8 mouse cellular contexts compared by ENCODE assay signal in the genomic region with DNA sequence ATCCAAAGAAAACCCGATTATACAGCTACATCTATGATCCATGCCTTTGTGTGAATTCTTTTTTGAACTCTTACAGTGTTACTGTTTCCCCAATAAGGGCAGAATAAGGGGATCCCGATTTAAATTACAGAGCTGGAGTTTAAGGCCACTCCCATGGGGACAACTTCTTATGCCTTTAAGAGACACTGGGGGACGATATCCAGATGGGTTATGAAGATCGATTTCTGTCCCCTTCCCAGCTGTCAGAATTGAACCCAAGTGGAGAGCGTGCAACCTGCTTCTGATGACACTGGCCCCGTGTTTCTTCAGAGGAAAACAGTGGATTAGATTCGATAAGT. TPM values are rescaled to one million over a fixed set of nuclear protein-coding genes. Genes with fewer than 3 reads are reported as not detected.
DNase-seq lines count a peak whose midpoint lies in the region; ATAC-seq and TF ChIP-seq lines count a peak whose summit lies in the region.

No protein-coding gene starts in this region.

- H3K27ac ChIP-seq in heart, embryonic 13.5 days (replicated peaks) = 0 out of 2 replicates have a peak overlapping the region, but pooled peaks have one; percentile 24
- peak overlapping the region; percentile 69 for H3K27ac ChIP-seq in MEL (ENCODE audit: control insufficient read depth, low read depth, low read length)
- H3K27ac ChIP-seq in hindbrain, embryonic 11.5 days (ENCODE audit: low read depth, low read length) = 0 out of 2 replicates have a peak overlapping the region, but pooled peaks have one; percentile 33

- no peaks in the 10 kb centered on the region for H3K27me3 ChIP-seq in heart, embryonic 13.5 days (replicated peaks)
- no peaks in the 10 kb centered on the region for H3K27me3 ChIP-seq in MEL (ENCODE audit: control insufficient read depth in 1 of 2, insufficient read depth in 2 of 2, low read length in 2 of 2)
- no peaks in the 10 kb centered on the region for H3K27me3 ChIP-seq in hindbrain, embryonic 11.5 days (ENCODE audit: control insufficient read depth, insufficient read depth, low read length)

- no peaks in the 10 kb centered on the region; the same call in 1 of the 2 replicates for H3K79me2 ChIP-seq in MEL (ENCODE audit: control insufficient read depth, insufficient read depth, low read length, poor library complexity)

- H3K9me3 ChIP-seq in heart, embryonic 13.5 days = no peaks in the 10 kb centered on the region
- H3K9me3 ChIP-seq in MEL (replicated peaks; ENCODE audit: insufficient read depth, low read length) = no peaks in the 10 kb centered on the region
- H3K9me3 ChIP-seq in hindbrain, embryonic 11.5 days (ENCODE audit: control insufficient read depth, low read length) = no peaks in the 10 kb centered on the region

- no peak for ATAC-seq in heart, embryonic 13.5 days (ENCODE audit: extremely low read depth, insufficient number of reproducible peaks, low FRiP score, low TSS enrichment)
- peak; percentile 72 for ATAC-seq in hindbrain, embryonic 11.5 days (ENCODE audit: low FRiP score)
- ATAC-seq in megakaryocyte-erythroid progenitor cell, adult 5-6 weeks (replicated peaks; ENCODE audit: low FRiP score, low TSS enrichment, poor library complexity, severe bottlenecking) = peak; percentile 43

- WGBS in heart, embryonic 13.5 days = 18% methylated on average over 7 of the region's 7 CpGs
- WGBS in hindbrain, embryonic 11.5 days = 22% methylated on average over 7 of the region's 7 CpGs

- H3K4me1 ChIP-seq in heart, embryonic 13.5 days = peaks cover 5% of the 10 kb centered on the region; the same call in 1 of the 2 replicates
- peaks cover 3 to 31% of the 10 kb centered on the region in 2 experiments; a peak in 3 of 4 replicates for H3K4me1 ChIP-seq in MEL (ENCODE audit: control insufficient read depth in 1 of 2, insufficient read depth in 2 of 2, low read length in 2 of 2)
- no peaks in the 10 kb centered on the region for H3K4me1 ChIP-seq in hindbrain, embryonic 11.5 days (replicated peaks; ENCODE audit: control insufficient read depth, insufficient read depth, low read length)

- TF ChIP-seq CTCF in MEL (IDR thresholded peaks at IDR 0.05 in 2 of 3, conservative IDR thresholded peaks at IDR 0.05 in 1 of 3; ENCODE audit: control insufficient read depth in 1 of 3, insufficient read depth in 1 of 3, low read depth in 2 of 3, low read length in 3 of 3, poor library complexity in 1 of 3, severe bottlenecking in 1 of 3) = no peak

- TF ChIP-seq EP300 in MEL (IDR thresholded peaks at IDR 0.05; ENCODE audit: low read depth in 1 of 2, low read length in 2 of 2) = no peak

- peak overlapping the region; percentile 72 for H3K4me2 ChIP-seq in heart, embryonic 13.5 days
- H3K4me2 ChIP-seq in hindbrain, embryonic 11.5 days (replicated peaks; ENCODE audit: low read depth, low read length) = 0 out of 2 replicates have a peak overlapping the region, but pooled peaks have one; percentile 27

- no peaks in the 10 kb centered on the region for H3K36me3 ChIP-seq in heart, embryonic 13.5 days
- H3K36me3 ChIP-seq in MEL (ENCODE audit: control insufficient read depth in 1 of 2, insufficient read depth in 2 of 2, low read length in 2 of 2) = peaks cover 0 to 25% of the 10 kb centered on the region in 2 experiments; a peak in 2 of 4 replicates
- H3K36me3 ChIP-seq in hindbrain, embryonic 11.5 days (ENCODE audit: control insufficient read depth, insufficient read depth, low read length) = no peaks in the 10 kb centered on the region

- no peak for TF ChIP-seq RAD21 in MEL (IDR thresholded peaks at IDR 0.05; ENCODE audit: low read depth, low read length)

- no peak for TF ChIP-seq POLR2A in MEL (IDR thresholded peaks at IDR 0.05; ENCODE audit: control insufficient read depth in 1 of 2, insufficient read depth in 1 of 2, low read depth in 1 of 2, low read length in 2 of 2, poor library complexity in 1 of 2)

- intact Hi-C loops in heart, postnatal 36 days (cut with DNase I) = no loop called here
- intact Hi-C loops in left cerebral cortex, postnatal 14 days (cut with DNase I) = no loop called here

- no peak for DNase-seq in heart, postnatal 36 days
- no peak for DNase-seq in MEL (ENCODE audit: low read depth, low spot score)
- no peak for DNase-seq in hindbrain, embryonic 11.5 days (ENCODE audit: low spot score)
- DNase-seq in left cerebral cortex, postnatal 14 days (ENCODE audit: low spot score in 2 of 2) = no peak
- DNase-seq in urinary bladder, adult 2 months (ENCODE audit: low spot score) = no peak
- DNase-seq in layer of hippocampus, adult 9-10 months (ENCODE audit: low spot score) = no peak

- H3K9ac ChIP-seq in heart, embryonic 13.5 days = peak overlapping the region; percentile 78
- peak overlapping the region; percentile 66 for H3K9ac ChIP-seq in MEL (ENCODE audit: control insufficient read depth, low read depth, low read length, poor library complexity, severe bottlenecking)
- H3K9ac ChIP-seq in hindbrain, embryonic 11.5 days (ENCODE audit: low read depth, low read length) = 0 out of 2 replicates have a peak overlapping the region, but pooled peaks have one; percentile 20

- H3K4me3 ChIP-seq in heart, embryonic 13.5 days = peak overlapping the region; percentile 70
- peak overlapping the region; percentile 64 to 71 for H3K4me3 ChIP-seq in MEL (ENCODE audit: control insufficient read depth in 1 of 2, insufficient read depth in 1 of 2, low read depth in 2 of 2, low read length in 2 of 2)
- H3K4me3 ChIP-seq in hindbrain, embryonic 11.5 days (ENCODE audit: low read depth, low read length) = peak overlapping the region; percentile 56

TF ChIP-seq in MEL, 35 proteins besides CTCF, POLR2A, EP300 and RAD21 (continues in another document):
- TF ChIP-seq CHD2 (IDR thresholded peaks at IDR 0.05; ENCODE audit: low read length) = no peak
- no peak for TF ChIP-seq TAL1 (IDR thresholded peaks at IDR 0.05; ENCODE audit: low read length)
- no peak for TF ChIP-seq KAT2A (conservative IDR thresholded peaks at IDR 0.05; ENCODE audit: low read depth, low read length)
- TF ChIP-seq MXI1 (IDR thresholded peaks at IDR 0.05; ENCODE audit: low read depth, low read length) = no peak
- no peak for TF ChIP-seq NELFE (IDR thresholded peaks at IDR 0.05; ENCODE audit: low read depth, low read length)
- no peak for TF ChIP-seq ZC3H11A (IDR thresholded peaks at IDR 0.05; ENCODE audit: low read depth, low read length)
- TF ChIP-seq HCFC1 (IDR thresholded peaks at IDR 0.05; ENCODE audit: low read depth, low read length) = no peak
- TF ChIP-seq SIN3A (IDR thresholded peaks at IDR 0.05; ENCODE audit: low read length) = no peak; the same call in 1 of the 2 replicates
- TF ChIP-seq SMC3 (IDR thresholded peaks at IDR 0.05; ENCODE audit: low read depth, low read length) = no peak
- no peak for TF ChIP-seq GATA1 (IDR thresholded peaks at IDR 0.05; ENCODE audit: low read depth, low read length)
- no peak for TF ChIP-seq POLR2AphosphoS2 (IDR thresholded peaks at IDR 0.05; ENCODE audit: low read length)
- no peak for TF ChIP-seq MAZ (IDR thresholded peaks at IDR 0.05; ENCODE audit: low read depth, low read length)
- TF ChIP-seq UBTF (IDR thresholded peaks at IDR 0.05; ENCODE audit: borderline replicate concordance, insufficient read depth, low read depth, low read length) = no peak
- no peak for TF ChIP-seq NRF1 (IDR thresholded peaks at IDR 0.05; ENCODE audit: insufficient read depth, low read depth, low read length, poor library complexity, severe bottlenecking)
- TF ChIP-seq ETS1 (IDR thresholded peaks at IDR 0.05; ENCODE audit: low read depth, low read length) = no peak
- no peak for TF ChIP-seq JUND (IDR thresholded peaks at IDR 0.05; ENCODE audit: low read depth, low read length)
- no peak for TF ChIP-seq MEF2A (IDR thresholded peaks at IDR 0.05; ENCODE audit: extremely low read depth, insufficient replicate concordance, low read depth, low read length, poor library complexity, severe bottlenecking)

RNA-seq across cellular contexts. Expression of a gene that starts 0.3 kb away (rescaled TPM):
- polyA plus RNA-seq in heart, embryonic 13.5 days (2015; fragmentation: Nextera tagmentation; extraction: Ambion mirVana) = 5.9 and 6.9 TPM in 2 replicates
- 10 to 100 TPM; 19.9 to 23.1 TPM for total RNA-seq in heart, postnatal 36 days (2021)
- 11.4 and 11.5 TPM in 2 replicates for total RNA-seq in MEL (2012; rRNA removed)
- 10 to 100 TPM in 1 of 2 experiments, not detected in 1; 12.6 TPM for polyA plus RNA-seq in MEL (2012; ENCODE audit: insufficient read depth in 1 of 2, insufficient read length in 2 of 2, low read depth in 1 of 2, low replicate concordance in 2 of 2, missing spikeins in 1 of 2)
- 14.0 and 16.1 TPM in 2 replicates for polyA plus RNA-seq in hindbrain, embryonic 11.5 days (2014; fragmentation: Nextera tagmentation; extraction: Ambion mirVana)
- total RNA-seq in megakaryocyte-erythroid progenitor cell, adult 5-6 weeks (2014; fragmentation: Nextera tagmentation) = 2.9 and 5.0 TPM in 2 replicates
- 6.5 and 12.9 TPM in 2 replicates for total RNA-seq in megakaryocyte-erythroid progenitor cell, adult 5-6 weeks (2017)
- total RNA-seq in left cerebral cortex, postnatal 14 days (2021) = 10 to 100 TPM; 79.1 to 93.0 TPM
- polyA plus RNA-seq in urinary bladder, adult 2 months (2012; rRNA removed) = 16.4 and 17.0 TPM in 2 replicates

RNA-seq across cellular contexts. Expression of a gene that starts 11.4 kb away (rescaled TPM):
- 20.9 and 23.4 TPM in 2 replicates for polyA plus RNA-seq in heart, embryonic 13.5 days (2015; fragmentation: Nextera tagmentation; extraction: Ambion mirVana)
- total RNA-seq in heart, postnatal 36 days (2021) = 10 to 100 TPM; 30.9 to 31.1 TPM
- total RNA-seq in MEL (2012; rRNA removed) = 18.1 and 22.6 TPM in 2 replicates
- 10 to 100 TPM; 16.9 to 45.6 TPM for polyA plus RNA-seq in MEL (2012; ENCODE audit: insufficient read depth in 1 of 2, insufficient read length in 2 of 2, low read depth in 1 of 2, low replicate concordance in 2 of 2, missing spikeins in 1 of 2)
- polyA plus RNA-seq in hindbrain, embryonic 11.5 days (2014; fragmentation: Nextera tagmentation; extraction: Ambion mirVana) = 49.1 and 50.1 TPM in 2 replicates
- total RNA-seq in megakaryocyte-erythroid progenitor cell, adult 5-6 weeks (2014; fragmentation: Nextera tagmentation) = 18.4 and 24.0 TPM in 2 replicates
- 17.1 and 26.8 TPM in 2 replicates for total RNA-seq in megakaryocyte-erythroid progenitor cell, adult 5-6 weeks (2017)
- 10 to 100 TPM; 30.1 to 32.4 TPM for total RNA-seq in left cerebral cortex, postnatal 14 days (2021)
- polyA plus RNA-seq in urinary bladder, adult 2 months (2012; rRNA removed) = 17.1 and 17.3 TPM in 2 replicates

RNA-seq across cellular contexts. Expression of a gene that starts 59.8 kb away (rescaled TPM):
- not detected in 2 replicates for polyA plus RNA-seq in heart, embryonic 13.5 days (2015; fragmentation: Nextera tagmentation; extraction: Ambion mirVana)
- total RNA-seq in heart, postnatal 36 days (2021) = not detected
- total RNA-seq in MEL (2012; rRNA removed) = not detected in 2 replicates
- polyA plus RNA-seq in MEL (2012; ENCODE audit: insufficient read depth in 1 of 2, insufficient read length in 2 of 2, low read depth in 1 of 2, low replicate concordance in 2 of 2, missing spikeins in 1 of 2) = under 1 TPM in 1 of 2 experiments, not detected in 1; 0.08 TPM
- polyA plus RNA-seq in hindbrain, embryonic 11.5 days (2014; fragmentation: Nextera tagmentation; extraction: Ambion mirVana) = 0.47 TPM in 1 of 2 replicates, not detected in the other
- not detected in 2 replicates for total RNA-seq in megakaryocyte-erythroid progenitor cell, adult 5-6 weeks (2014; fragmentation: Nextera tagmentation)
- not detected in 2 replicates for total RNA-seq in megakaryocyte-erythroid progenitor cell, adult 5-6 weeks (2017)
- total RNA-seq in left cerebral cortex, postnatal 14 days (2021) = not detected
- polyA plus RNA-seq in urinary bladder, adult 2 months (2012; rRNA removed) = not detected in 2 replicates

Comparison
In these comparisons a context has a peak if more than half of its experiments do, and no peak if none do; other contexts are left out.
1. H3K9ac ChIP-seq: peak in every context shown above with its lines; median percentile 78 in heart, embryonic 13.5 days; 66 in MEL; 20 in hindbrain, embryonic 11.5 days.